Mouse (Mus musculus) embryonic facial prominence, embryonic 13.5 days (tissue): ENCODE data around the gene Slc7a15. TPM values are rescaled to one million over a fixed set of nuclear protein-coding genes. Genes with fewer than 3 reads are reported as not detected.
"Not testable (repeated sequence)": the region's sequence is repeated elsewhere in the genome, so short reads cannot be mapped to it uniquely, and the experiment has no call there.

Source experiments
- ATAC-seq: fragments of 200-750 bp; cut with Nextera tagmentation; 2 replicates; pipeline ENCODE4 v1.8.0; 2017; ENCODE audit warnings: low read depth; ENCODE audit not compliant: insufficient number of reproducible peaks, insufficient read depth, low FRiP score, low TSS enrichment
- H3K27ac ChIP-seq: fragments of 300-500 bp; sonication (generic); 2 replicates; pipeline ENCODE4 v1.5.1; 2015; ENCODE audit warnings: moderate library complexity, mild to moderate bottlenecking, inconsistent platforms
- H3K27me3 ChIP-seq: fragments of 300-500 bp; sonication (generic); 2 replicates; pipeline ENCODE4 v1.6.1; 2015; ENCODE audit warnings: mild to moderate bottlenecking, inconsistent platforms
- H3K36me3 ChIP-seq: fragments of 300-500 bp; sonication (generic); 2 replicates; pipeline ENCODE4 v1.6.1; 2015; ENCODE audit warnings: mild to moderate bottlenecking, inconsistent platforms
- H3K4me1 ChIP-seq: fragments of 300-500 bp; sonication (generic); 2 replicates; pipeline ENCODE4 v1.6.1; 2015; ENCODE audit warnings: inconsistent platforms
- H3K4me2 ChIP-seq: fragments of 300-500 bp; sonication (generic); 2 replicates; pipeline ENCODE4 v1.6.1; 2015; ENCODE audit warnings: moderate library complexity, mild to moderate bottlenecking, inconsistent platforms
- H3K4me3 ChIP-seq: fragments of 300-500 bp; sonication (generic); 2 replicates; pipeline ENCODE4 v1.5.1; 2015; ENCODE audit warnings: mild to moderate bottlenecking, inconsistent platforms
- H3K9ac ChIP-seq: fragments of 300-500 bp; sonication (generic); 2 replicates; pipeline ENCODE4 v1.6.1; 2015; ENCODE audit warnings: mild to moderate bottlenecking, inconsistent platforms
- H3K9me3 ChIP-seq: fragments of 300-500 bp; sonication (generic); 2 replicates; pipeline ENCODE4 v1.6.1; 2016; ENCODE audit warnings: inconsistent platforms
- WGBS: fragments of 180-500 bp; shearing (Covaris S2); methylation state at CpG from one replicate; pipeline ENCODE4 v1.1.7; 2015; ENCODE audit warnings: mixed read lengths; 5-methylcytosine and 5-hydroxymethylcytosine counted together
- polyA plus RNA-seq: library from polyadenylated mRNA; unstranded; fragments of >200 nt; fragmentation: Nextera tagmentation; extraction: Ambion mirVana; gene quantifications from 2 replicates; pipeline ENCODE4 v1.2.1, GENCODE M21; 2015

Gene Slc7a15
- polyA plus RNA-seq, 1 experiment from 2014 or later: not detected

DNA sequence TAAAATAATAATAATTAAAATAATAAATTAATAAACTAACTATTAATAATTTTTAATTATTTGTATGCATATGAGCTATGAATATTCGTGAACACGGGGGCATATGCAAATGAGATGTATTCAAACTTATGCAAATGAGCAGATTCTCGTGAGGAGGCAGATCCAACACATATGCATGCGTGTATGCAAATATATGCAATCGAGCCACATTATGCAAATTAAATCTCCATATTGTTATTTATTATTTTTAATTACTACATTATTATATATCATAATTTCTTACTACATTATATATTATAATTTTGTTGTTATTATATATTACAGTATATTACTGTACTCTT lies 21.8 kb upstream of the Slc7a15 start:
- Histone ChIP-seq H3K36me3 (no peaks in the 10 kb centered on the region; the same call in 1 of the 2 replicates), H3K27me3 (no peaks in the 10 kb centered on the region), H3K4me1 (no peaks in the 10 kb centered on the region), H3K4me2 (no peak overlapping the region), H3K9ac (no peak overlapping the region), H3K4me3 (no peak overlapping the region), H3K9me3 (no peaks in the 10 kb centered on the region), H3K27ac (no peak overlapping the region)
- WGBS: 94% methylated on average over 5 of the region's 5 CpGs
- ATAC-seq: no peak

DNA sequence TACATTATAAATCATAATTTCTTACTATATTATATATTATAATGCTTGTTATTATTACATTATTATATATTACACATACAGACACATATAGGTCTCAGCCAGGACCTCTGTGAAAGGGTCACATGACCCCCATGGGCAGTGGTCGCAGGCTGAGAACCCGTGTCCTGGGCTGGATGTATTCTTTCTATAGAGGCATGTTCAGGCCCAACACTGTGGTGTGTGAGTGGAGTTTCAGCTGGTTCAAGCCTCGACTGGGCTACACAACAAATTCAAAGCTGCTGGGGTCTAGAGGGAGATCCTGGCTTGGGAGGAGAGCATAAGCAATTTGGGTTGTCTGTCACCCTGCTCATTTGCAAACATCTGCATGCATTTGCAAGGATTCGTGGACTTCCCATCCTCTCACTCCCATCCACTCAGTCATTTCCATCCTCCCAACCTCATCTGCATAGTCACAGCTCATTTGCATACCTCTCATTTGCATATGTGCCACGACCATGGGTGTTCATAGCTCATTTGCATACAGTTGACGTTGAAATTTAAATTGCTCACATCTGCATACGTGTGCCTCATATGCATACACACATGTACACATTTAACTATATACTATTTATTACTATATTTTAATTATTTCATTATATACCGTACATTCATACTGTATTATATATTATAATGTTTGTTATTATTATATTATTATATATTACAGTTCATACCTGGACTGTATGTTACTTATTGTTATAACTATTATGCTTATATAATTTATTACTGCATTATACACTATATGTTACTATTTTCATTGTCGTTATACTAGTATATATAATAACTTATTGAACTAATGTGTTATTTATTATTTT lies 21.2 kb upstream of the Slc7a15 start:
- WGBS: 90% methylated on average over 9 of the region's 9 CpGs
- H3K27me3 ChIP-seq: no peaks in the 10 kb centered on the region
- no peak overlapping the region for H3K9ac ChIP-seq
- no peak overlapping the region for H3K4me2 ChIP-seq
- no peak for ATAC-seq
- H3K4me3 ChIP-seq: no peak overlapping the region
- no peaks in the 10 kb centered on the region for H3K4me1 ChIP-seq
- H3K36me3 ChIP-seq: no peaks in the 10 kb centered on the region; the same call in 1 of the 2 replicates
- H3K27ac ChIP-seq: no peak overlapping the region
- H3K9me3 ChIP-seq: no peaks in the 10 kb centered on the region

DNA sequence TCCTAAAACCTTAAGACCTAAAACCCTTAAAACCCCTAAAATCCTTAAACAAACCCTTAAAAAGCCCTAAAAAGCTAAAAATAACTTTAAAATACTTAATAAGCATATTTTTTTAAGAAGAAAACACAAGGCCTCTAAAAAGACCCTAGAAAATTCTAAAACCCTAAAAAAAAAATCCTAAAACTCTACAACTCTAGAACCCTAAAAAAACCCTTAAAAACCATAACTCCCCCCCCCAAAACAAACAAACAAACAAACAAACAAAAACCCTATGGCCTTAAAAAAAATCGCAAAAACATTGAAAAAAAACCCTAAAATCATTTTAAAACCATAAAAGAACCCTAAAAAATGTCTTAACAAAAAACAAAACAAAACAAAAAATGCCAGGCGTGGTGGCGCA lies 19.4 kb upstream of the Slc7a15 start:
- Histone ChIP-seq H3K4me3 (no peak overlapping the region), H3K4me2 (no peak overlapping the region), H3K9me3 (no peaks in the 10 kb centered on the region), H3K27ac (no peak overlapping the region), H3K27me3 (no peaks in the 10 kb centered on the region), H3K4me1 (no peaks in the 10 kb centered on the region), H3K9ac (no peak overlapping the region), H3K36me3 (no peaks in the 10 kb centered on the region; the same call in 1 of the 2 replicates)
- ATAC-seq: no peak
- WGBS: 91% methylated on average over 3 of the region's 3 CpGs

DNA sequence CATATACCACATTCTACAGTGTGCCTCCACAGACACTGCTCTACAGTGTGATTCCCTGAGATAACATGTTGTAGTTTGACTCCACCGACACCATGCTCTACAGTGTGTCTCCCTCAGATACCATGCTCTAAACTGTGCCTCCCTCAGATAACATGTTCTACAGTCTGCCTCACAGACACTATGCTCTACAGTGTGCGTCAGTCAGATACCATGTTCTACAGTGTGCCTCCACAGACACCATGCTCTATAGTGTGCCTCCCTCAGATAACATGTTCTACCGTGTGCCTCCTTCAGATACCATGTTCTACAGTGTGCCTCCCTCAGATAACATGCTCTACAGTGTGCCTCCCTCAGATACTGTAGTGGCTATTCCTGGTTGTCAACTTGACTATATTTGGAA lies 10.2 kb upstream of the Slc7a15 start:
- WGBS: 90% methylated on average over 3 of the region's 3 CpGs
- Histone ChIP-seq H3K9ac (no peak overlapping the region), H3K9me3 (no peaks in the 10 kb centered on the region), H3K27me3 (no peaks in the 10 kb centered on the region), H3K4me3 (no peak overlapping the region), H3K36me3 (no peaks in the 10 kb centered on the region), H3K27ac (no peak overlapping the region), H3K4me2 (no peak overlapping the region), H3K4me1 (no peaks in the 10 kb centered on the region)
- no peak for ATAC-seq

DNA sequence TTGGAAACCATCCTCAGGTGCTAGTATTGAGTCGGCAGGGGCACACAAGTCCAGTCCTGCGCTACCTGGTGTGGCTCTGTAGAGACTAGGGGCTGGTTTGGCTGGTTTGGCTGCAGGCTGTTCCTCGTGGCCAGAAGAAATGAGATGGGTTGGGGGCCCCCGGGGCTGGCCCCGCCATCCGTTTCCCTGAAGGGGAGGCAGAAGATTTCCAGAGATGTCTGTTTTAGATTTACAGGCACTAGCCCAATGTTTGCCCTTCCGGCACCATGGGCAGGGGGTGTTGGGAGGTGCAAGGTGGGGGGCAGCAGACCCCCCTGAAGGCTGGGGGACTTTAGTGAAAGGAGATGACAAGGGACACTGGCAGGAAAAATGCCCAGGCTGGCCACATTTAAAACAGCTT lies 3.3 kb downstream of the Slc7a15 start:
- no peak for ATAC-seq
- Histone ChIP-seq H3K27ac (no peak overlapping the region), H3K4me2 (no peak overlapping the region), H3K27me3 (no peaks in the 10 kb centered on the region), H3K36me3 (no peaks in the 10 kb centered on the region), H3K4me3 (no peak overlapping the region), H3K9ac (no peak overlapping the region), H3K4me1 (no peaks in the 10 kb centered on the region), H3K9me3 (no peaks in the 10 kb centered on the region)
- WGBS: 84% methylated on average over 7 of the region's 7 CpGs

DNA sequence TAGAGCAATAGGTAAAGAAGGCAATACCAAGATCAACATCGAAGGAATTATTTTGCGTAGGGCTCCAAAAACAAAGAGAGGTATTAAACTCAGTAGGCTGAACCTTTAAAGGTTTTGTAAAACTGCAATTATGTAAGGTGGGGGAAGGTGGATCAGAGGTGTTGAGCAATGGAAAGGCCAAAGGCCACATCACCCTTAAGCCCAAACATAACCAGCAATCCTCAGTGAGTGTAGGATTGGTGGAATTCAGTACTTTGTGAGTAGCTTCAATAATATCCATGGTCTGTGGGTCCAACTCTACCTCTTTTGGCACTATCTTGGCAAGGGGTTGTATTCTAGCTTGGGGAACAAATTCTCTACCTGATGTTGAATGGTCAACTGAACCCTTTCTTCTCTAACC lies 7.5 kb downstream of the Slc7a15 start:
- H3K9me3 ChIP-seq, H3K36me3 ChIP-seq, ATAC-seq, H3K27me3 ChIP-seq, H3K4me1 ChIP-seq, H3K9ac ChIP-seq, H3K27ac ChIP-seq, H3K4me3 ChIP-seq, H3K4me2 ChIP-seq: not testable (repeated sequence)
- WGBS: 95% methylated on average over 2 of the region's 2 CpGs

DNA sequence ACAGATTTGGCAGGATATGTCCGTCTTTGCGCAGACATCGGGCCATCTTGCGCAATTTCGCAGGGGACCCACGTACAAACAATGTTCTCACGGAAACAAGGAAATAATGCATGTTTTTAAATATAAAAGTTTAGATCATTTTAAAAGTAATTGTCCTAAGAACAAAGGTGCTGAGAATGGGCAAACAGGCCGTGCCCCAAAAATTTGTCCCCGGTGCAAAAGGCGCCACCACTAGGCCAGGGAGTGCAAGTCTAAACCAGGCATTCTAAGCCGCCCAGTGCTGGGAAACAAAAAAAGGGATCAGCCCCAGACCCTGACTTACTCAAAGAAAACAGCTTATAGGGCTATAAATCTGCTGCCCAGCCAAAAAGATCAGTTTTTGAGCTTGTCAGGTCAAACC lies 25.5 kb downstream of the Slc7a15 start:
- H3K36me3 ChIP-seq: no peaks in the 10 kb centered on the region
- WGBS: 78% methylated on average over 11 of the region's 11 CpGs
- H3K9ac ChIP-seq: no peak overlapping the region
- no peaks in the 10 kb centered on the region for H3K27me3 ChIP-seq
- ATAC-seq: no peak
- no peak overlapping the region for H3K27ac ChIP-seq
- H3K4me3 ChIP-seq: no peak overlapping the region
- peak overlapping the region; percentile 49; the same call in 1 of the 2 replicates for H3K4me2 ChIP-seq
- H3K4me1 ChIP-seq: 0 out of 2 replicates have a peak, but pooled peaks cover 6% of the 10 kb centered on the region
- H3K9me3 ChIP-seq: peaks cover 3% of the 10 kb centered on the region; the same call in 1 of the 2 replicates

DNA sequence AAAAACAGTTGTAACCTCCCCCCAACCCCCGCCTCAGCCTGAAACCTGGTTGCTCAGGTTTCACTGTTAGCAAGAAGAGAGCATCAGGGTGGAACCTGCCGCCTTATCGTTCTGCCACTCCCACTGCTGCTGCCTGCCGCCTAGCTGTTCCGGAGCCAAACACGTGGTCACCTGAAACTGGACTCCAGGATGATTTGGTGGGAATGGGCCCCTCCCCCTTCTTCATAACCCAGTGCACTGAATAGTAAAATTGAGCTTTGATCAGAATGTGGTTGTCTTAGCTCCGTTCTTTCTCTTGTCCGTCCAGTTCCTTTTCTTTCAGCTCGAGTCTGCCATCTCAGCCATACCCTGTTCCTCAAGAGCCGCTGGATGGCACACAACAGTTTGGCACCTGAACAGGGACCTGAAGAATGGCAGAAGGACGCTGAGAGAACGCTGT lies 26.9 kb downstream of the Slc7a15 start:
- H3K4me3 ChIP-seq, H3K9ac ChIP-seq, H3K9me3 ChIP-seq, ATAC-seq, H3K27ac ChIP-seq, H3K4me1 ChIP-seq, H3K27me3 ChIP-seq, H3K36me3 ChIP-seq: not testable (repeated sequence)
- peak overlapping the region; percentile 49 for H3K4me2 ChIP-seq
- 22% methylated on average over 12 of the region's 12 CpGs for WGBS

DNA sequence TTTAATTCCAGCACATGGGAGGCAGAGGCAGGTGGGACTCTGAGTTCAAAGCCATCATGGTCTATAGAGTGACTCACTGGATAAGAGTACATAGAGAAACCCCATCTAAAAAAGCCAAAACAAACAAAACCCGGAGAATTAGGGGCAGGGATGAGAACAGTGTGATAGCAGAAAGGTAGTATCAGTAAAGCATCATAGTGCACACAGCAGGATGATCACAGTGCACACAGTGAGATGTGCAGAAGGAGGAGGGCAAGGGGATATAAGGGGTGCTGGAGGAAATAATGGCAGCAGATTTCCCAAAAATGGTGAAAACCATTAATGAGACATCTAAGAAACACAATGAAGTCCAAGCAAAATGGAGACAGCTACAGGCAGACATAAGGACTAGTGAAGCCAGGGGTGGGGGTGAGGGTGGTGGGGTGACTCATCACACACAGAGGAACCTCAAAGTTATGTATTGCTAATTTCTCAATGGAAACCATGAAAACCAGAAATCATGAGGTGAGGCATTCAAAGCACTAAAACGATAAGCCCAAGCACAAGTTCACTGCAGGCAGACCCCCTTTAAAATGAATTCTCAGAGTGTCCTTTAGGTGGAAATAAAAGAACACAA lies 27.5 kb downstream of the Slc7a15 start:
- not testable (repeated sequence) for H3K4me3 ChIP-seq, H3K27me3 ChIP-seq, H3K9ac ChIP-seq, ATAC-seq, H3K27ac ChIP-seq, H3K9me3 ChIP-seq, H3K4me1 ChIP-seq, H3K36me3 ChIP-seq
- WGBS: 72% methylated on average over 2 of the region's 2 CpGs
- peak overlapping the region; percentile 49 for H3K4me2 ChIP-seq

DNA sequence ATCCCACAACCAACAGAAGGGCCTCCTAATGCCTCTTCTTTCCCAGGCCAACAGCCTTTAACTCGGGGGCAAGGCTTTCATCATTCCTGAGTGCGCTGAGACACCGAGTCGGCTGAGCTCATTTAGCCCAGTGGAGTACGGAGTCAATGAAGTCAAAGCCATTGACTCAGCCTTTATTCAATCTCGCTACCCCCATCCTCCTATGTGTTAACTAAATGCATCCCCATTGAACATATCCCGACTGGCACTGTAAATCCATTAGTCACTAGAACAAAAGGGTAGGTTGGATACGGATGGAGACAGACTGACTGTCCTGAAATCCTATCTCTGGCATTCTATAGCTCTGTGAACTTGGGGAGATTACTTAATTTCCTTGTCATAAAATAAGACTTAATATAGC lies 36.7 kb downstream of the Slc7a15 start:
- ATAC-seq, H3K27me3 ChIP-seq, H3K36me3 ChIP-seq, H3K4me3 ChIP-seq, H3K9me3 ChIP-seq, H3K4me2 ChIP-seq, H3K9ac ChIP-seq, H3K4me1 ChIP-seq, H3K27ac ChIP-seq: not testable (repeated sequence)
- 84% methylated on average over 8 of the region's 8 CpGs for WGBS

DNA sequence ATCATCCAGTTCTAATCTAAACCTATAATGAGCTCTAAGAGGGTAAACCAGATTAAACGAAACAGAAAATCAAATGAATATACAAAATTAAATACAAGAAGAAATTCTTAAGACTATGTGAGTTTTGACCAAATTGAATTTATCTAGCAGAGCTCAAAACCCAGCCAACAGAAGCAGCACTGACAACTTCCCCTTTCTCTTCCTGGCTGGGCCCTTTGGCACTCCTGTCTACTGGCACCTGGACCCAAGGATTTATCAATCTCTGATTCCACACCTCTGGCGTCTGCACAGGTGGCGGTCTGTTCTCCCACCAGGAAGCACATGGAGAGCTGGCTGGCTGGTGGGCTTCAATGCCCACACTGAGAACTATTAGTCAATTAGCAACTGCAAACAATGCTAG lies 39.0 kb downstream of the Slc7a15 start:
- WGBS: 82% methylated on average over 3 of the region's 3 CpGs
- not testable (repeated sequence) for H3K4me1 ChIP-seq, H3K9ac ChIP-seq, H3K36me3 ChIP-seq, ATAC-seq, H3K27me3 ChIP-seq, H3K9me3 ChIP-seq, H3K4me2 ChIP-seq, H3K27ac ChIP-seq, H3K4me3 ChIP-seq

DNA sequence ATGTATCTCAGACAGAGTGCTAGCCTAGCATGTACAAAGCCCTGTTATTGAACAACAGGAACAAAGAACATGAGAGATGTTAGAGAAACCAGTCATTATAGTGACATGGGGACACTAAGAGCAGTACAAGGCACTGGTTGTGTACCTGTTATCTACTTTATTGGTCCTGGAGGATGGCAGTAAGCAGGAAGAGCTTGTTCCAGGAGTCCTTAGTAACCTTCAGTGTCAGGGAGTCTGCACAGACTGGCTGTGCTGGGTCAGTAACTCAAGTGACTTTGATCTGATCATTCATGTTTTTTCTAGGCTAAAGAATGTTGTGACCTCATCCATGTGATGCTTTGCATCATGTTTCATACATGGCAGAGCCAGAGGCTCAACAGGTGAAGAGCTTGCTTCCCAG lies 42.7 kb downstream of the Slc7a15 start:
- no peaks in the 10 kb centered on the region for H3K9me3 ChIP-seq
- H3K27ac ChIP-seq: no peak overlapping the region
- H3K9ac ChIP-seq: no peak overlapping the region
- no peak overlapping the region for H3K4me3 ChIP-seq
- no peak overlapping the region for H3K4me2 ChIP-seq
- no peak for ATAC-seq
- no peaks in the 10 kb centered on the region for H3K4me1 ChIP-seq
- H3K27me3 ChIP-seq: no peaks in the 10 kb centered on the region
- no peaks in the 10 kb centered on the region for H3K36me3 ChIP-seq
